Mouse (Mus musculus): ENCODE results near the gene Spaca4. TPM values are rescaled to one million over a fixed set of nuclear protein-coding genes. Genes with fewer than 3 reads are reported as not detected.

The Spaca4 gene
- total RNA-seq, 1 experiment: 0.76 TPM

DNA sequence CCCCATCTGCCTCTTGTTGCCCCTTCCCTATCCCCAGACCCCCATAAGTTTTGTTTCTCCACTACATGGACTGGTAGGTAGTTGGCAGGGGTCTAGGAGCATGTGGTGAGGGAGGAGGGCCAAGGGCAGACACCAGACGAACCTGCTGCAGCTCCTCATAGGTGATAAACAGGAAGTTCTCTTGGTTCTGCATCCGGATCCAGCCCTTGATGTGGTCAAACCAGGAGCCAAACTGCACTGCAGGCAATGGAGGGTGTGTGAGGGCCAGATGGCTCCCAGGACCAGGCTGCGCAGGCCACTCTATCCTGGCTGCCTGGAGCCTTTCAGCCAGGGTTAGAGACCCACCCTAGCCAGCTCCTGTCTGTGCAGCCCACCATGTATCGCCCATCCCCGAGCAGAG lies 7.9 kb upstream of the Spaca4 start:
- Histone ChIP-seq H3K27ac (ENCODE audit: insufficient read depth, low read depth, low read length, poor library complexity, severe bottlenecking) (no peak overlapping the region), H3K4me3 (ENCODE audit: insufficient read depth in 1 of 2, low read depth in 1 of 2, low read length in 2 of 2, poor library complexity in 1 of 2, severe bottlenecking in 1 of 2) (no peak overlapping the region), H3K9ac (ENCODE audit: insufficient read depth, low read depth, low read length, poor library complexity, severe bottlenecking) (no peak overlapping the region), H3K9me3 (ENCODE audit: control insufficient read depth, insufficient read depth, low read depth, low read length) (no peaks in the 10 kb centered on the region), H3K36me3 (ENCODE audit: control insufficient read depth, insufficient read depth, low read length, poor library complexity, severe bottlenecking) (0 out of 2 replicates have a peak, but pooled peaks cover 3% of the 10 kb centered on the region), H3K4me1 (ENCODE audit: control insufficient read depth in 2 of 2, insufficient read depth in 2 of 2, low read length in 2 of 2, poor library complexity in 1 of 2) (peaks cover 2 to 18% of the 10 kb centered on the region in 2 experiments; a peak in 1 of 4 replicates)
- in situ Hi-C loops (cut with MboI; ENCODE audit: low sequenced_read_pairs in 2 of 2, unreplicated experiment in 2 of 2): loop anchor here (10.0 to 25.0 kb wide), 2 partner anchors 71 to 204 kb away; no protein-coding TSS in a partner anchor
- TF ChIP-seq ZC3H11A (IDR thresholded peaks at IDR 0.05; ENCODE audit: borderline replicate concordance, low read depth, low read length) (no peak), CHD2 (IDR thresholded peaks at IDR 0.05; ENCODE audit: low read depth, low read length) (no peak), ZNF384 (IDR thresholded peaks at IDR 0.05; ENCODE audit: low read depth, low read length) (no peak), MAFK (IDR thresholded peaks at IDR 0.05; ENCODE audit: insufficient read depth, low read depth, low read length) (no peak)
- DNase-seq (ENCODE audit: low read depth, low spot score): no peak

DNA sequence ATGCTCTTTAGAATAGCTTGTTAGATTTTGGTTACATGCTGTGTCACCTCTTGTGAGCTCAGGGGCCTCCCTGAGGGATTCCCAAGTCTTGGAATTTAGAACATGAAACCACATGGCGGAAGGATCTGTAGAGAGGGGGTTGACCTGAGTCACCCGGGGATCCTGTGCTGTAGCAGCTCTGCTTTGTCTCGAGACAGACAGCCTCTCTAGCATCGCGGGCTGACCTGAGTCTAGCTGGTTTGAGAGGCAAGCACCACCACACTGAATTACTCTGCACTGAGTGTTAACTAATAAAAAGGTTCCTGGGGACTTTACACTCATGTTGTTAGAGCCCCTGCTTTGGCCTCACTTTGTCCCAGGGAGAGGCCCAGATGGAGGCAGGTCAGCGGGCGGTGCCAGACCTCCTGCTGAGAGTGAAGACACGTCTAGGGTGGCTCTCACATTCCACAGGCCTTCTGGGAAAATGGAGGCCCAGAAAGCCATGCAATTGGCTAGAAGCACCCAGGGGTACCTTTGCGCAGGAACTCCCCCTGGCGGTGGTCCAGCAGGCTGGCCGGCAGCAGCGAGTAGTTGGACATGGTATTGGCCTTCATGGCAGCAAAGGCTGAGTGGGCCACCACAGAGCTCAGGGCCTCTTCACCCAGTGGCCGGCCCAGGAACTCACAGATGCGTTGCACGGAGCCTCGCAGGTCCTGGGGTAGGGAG lies 5.3 kb upstream of the Spaca4 start:
- in situ Hi-C loops (cut with MboI; ENCODE audit: low sequenced_read_pairs in 2 of 2, unreplicated experiment in 2 of 2): loop anchor here (10.0 to 25.0 kb wide), 2 partner anchors 74 to 206 kb away; no protein-coding TSS in a partner anchor
- Histone ChIP-seq H3K9ac (ENCODE audit: insufficient read depth, low read depth, low read length, poor library complexity, severe bottlenecking) (no peak overlapping the region), H3K4me3 (ENCODE audit: insufficient read depth in 1 of 2, low read depth in 1 of 2, low read length in 2 of 2, poor library complexity in 1 of 2, severe bottlenecking in 1 of 2) (no peak overlapping the region), H3K36me3 (ENCODE audit: control insufficient read depth, insufficient read depth, low read length, poor library complexity, severe bottlenecking) (peaks cover 3% of the 10 kb centered on the region; the same call in 1 of the 2 replicates), H3K27ac (ENCODE audit: insufficient read depth, low read depth, low read length, poor library complexity, severe bottlenecking) (no peak overlapping the region), H3K9me3 (ENCODE audit: control insufficient read depth, insufficient read depth, low read depth, low read length) (no peaks in the 10 kb centered on the region), H3K4me1 (ENCODE audit: control insufficient read depth in 2 of 2, insufficient read depth in 2 of 2, low read length in 2 of 2, poor library complexity in 1 of 2) (peaks cover 2 to 18% of the 10 kb centered on the region in 2 experiments; a peak in 1 of 4 replicates)
- no peak for TF ChIP-seq ZC3H11A (IDR thresholded peaks at IDR 0.05; ENCODE audit: borderline replicate concordance, low read depth, low read length)
- TF ChIP-seq MAFK (IDR thresholded peaks at IDR 0.05; ENCODE audit: insufficient read depth, low read depth, low read length): no peak
- TF ChIP-seq ZNF384 (IDR thresholded peaks at IDR 0.05; ENCODE audit: low read depth, low read length): no peak
- no peak for TF ChIP-seq HCFC1 (IDR thresholded peaks at IDR 0.05; ENCODE audit: borderline replicate concordance, insufficient read depth, low read length)
- TF ChIP-seq CHD2 (IDR thresholded peaks at IDR 0.05; ENCODE audit: low read depth, low read length): no peak
- peak; percentile 75 for DNase-seq (ENCODE audit: low read depth, low spot score)

DNA sequence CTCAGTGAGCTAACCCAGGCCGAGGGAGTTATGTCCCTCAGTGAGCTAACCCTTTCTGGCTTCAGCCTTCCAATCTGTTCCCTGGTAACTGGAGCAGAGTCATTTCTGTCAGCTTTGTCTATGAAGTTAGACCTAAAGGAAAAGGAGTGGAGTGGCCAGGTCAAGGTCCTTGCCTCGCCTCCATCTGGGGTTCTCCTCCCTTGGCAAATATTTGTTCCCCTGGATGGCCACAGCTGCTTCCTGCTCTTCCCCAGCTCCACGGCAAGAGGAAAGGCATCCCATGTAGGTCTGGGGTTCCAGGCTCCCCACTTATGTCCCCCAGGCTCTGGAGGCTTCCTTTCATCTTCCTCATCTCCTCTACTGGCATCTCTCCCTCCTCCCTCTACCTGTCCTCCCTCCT lies 2.0 kb upstream of the Spaca4 start:
- H3K36me3 ChIP-seq (ENCODE audit: control insufficient read depth, insufficient read depth, low read length, poor library complexity, severe bottlenecking): peaks cover 26% of the 10 kb centered on the region

DNA sequence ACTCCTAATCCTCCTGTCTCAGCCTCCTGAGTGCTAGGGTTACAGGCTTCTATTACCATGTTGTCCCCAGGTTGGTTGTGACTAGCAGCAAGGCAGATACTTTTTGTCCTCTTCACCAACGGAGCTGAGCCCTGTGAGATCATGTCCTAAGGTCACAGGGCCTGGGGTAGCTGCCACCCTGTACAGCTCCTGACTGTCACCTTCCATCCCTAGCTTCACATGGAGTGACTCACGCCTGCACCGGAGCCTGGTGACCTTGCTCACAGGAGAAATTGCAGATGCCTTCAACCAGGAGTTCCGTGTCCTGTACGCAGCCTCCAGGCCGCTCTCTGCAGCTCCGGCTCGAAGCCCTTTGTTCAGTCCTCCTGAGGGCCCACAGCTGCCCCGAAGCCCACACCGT lies 806 bp upstream of the Spaca4 start:
- no peak for DNase-seq (ENCODE audit: low read depth, low spot score)

More for the DNA sequence above, 2.0 kb upstream of the Spaca4 start:
- no peak for DNase-seq (ENCODE audit: low read depth, low spot score)
- no peak overlapping the region for H3K9ac ChIP-seq (ENCODE audit: insufficient read depth, low read depth, low read length, poor library complexity, severe bottlenecking)
- H3K27ac ChIP-seq (ENCODE audit: insufficient read depth, low read depth, low read length, poor library complexity, severe bottlenecking): no peak overlapping the region
- TF ChIP-seq MAFK (IDR thresholded peaks at IDR 0.05; ENCODE audit: insufficient read depth, low read depth, low read length) (no peak), HCFC1 (IDR thresholded peaks at IDR 0.05; ENCODE audit: borderline replicate concordance, insufficient read depth, low read length) (no peak), CHD2 (IDR thresholded peaks at IDR 0.05; ENCODE audit: low read depth, low read length) (no peak), ZC3H11A (IDR thresholded peaks at IDR 0.05; ENCODE audit: borderline replicate concordance, low read depth, low read length) (no peak), ZNF384 (IDR thresholded peaks at IDR 0.05; ENCODE audit: low read depth, low read length) (no peak)
- in situ Hi-C loops (cut with MboI; ENCODE audit: low sequenced_read_pairs in 2 of 2, unreplicated experiment in 2 of 2): loop anchor here in 1 of 2 experiments (25.0 kb wide), 1 partner anchor 210 kb away; no protein-coding TSS in a partner anchor
- H3K9me3 ChIP-seq (ENCODE audit: control insufficient read depth, insufficient read depth, low read depth, low read length): no peaks in the 10 kb centered on the region
- no peak overlapping the region for H3K4me3 ChIP-seq (ENCODE audit: insufficient read depth in 1 of 2, low read depth in 1 of 2, low read length in 2 of 2, poor library complexity in 1 of 2, severe bottlenecking in 1 of 2)
- peaks cover 2 to 19% of the 10 kb centered on the region in 2 experiments; a peak in 1 of 4 replicates for H3K4me1 ChIP-seq (ENCODE audit: control insufficient read depth in 2 of 2, insufficient read depth in 2 of 2, low read length in 2 of 2, poor library complexity in 1 of 2)

More for the DNA sequence above, 806 bp upstream of the Spaca4 start:
- Histone ChIP-seq H3K4me1 (ENCODE audit: control insufficient read depth in 2 of 2, insufficient read depth in 2 of 2, low read length in 2 of 2, poor library complexity in 1 of 2) (peaks cover 2 to 17% of the 10 kb centered on the region in 2 experiments; a peak in 1 of 4 replicates), H3K36me3 (ENCODE audit: control insufficient read depth, insufficient read depth, low read length, poor library complexity, severe bottlenecking) (peaks cover 36% of the 10 kb centered on the region), H3K4me3 (ENCODE audit: insufficient read depth in 1 of 2, low read depth in 1 of 2, low read length in 2 of 2, poor library complexity in 1 of 2, severe bottlenecking in 1 of 2) (no peak overlapping the region), H3K27ac (ENCODE audit: insufficient read depth, low read depth, low read length, poor library complexity, severe bottlenecking) (no peak overlapping the region), H3K9me3 (ENCODE audit: control insufficient read depth, insufficient read depth, low read depth, low read length) (no peaks in the 10 kb centered on the region), H3K9ac (ENCODE audit: insufficient read depth, low read depth, low read length, poor library complexity, severe bottlenecking) (no peak overlapping the region)
- in situ Hi-C loops (cut with MboI; ENCODE audit: low sequenced_read_pairs in 2 of 2, unreplicated experiment in 2 of 2): loop anchor here in 1 of 2 experiments (25.0 kb wide), 1 partner anchor 211 kb away; no protein-coding TSS in a partner anchor
- TF ChIP-seq HCFC1 (IDR thresholded peaks at IDR 0.05; ENCODE audit: borderline replicate concordance, insufficient read depth, low read length) (no peak), ZC3H11A (IDR thresholded peaks at IDR 0.05; ENCODE audit: borderline replicate concordance, low read depth, low read length) (no peak), ZNF384 (IDR thresholded peaks at IDR 0.05; ENCODE audit: low read depth, low read length) (no peak), MAFK (IDR thresholded peaks at IDR 0.05; ENCODE audit: insufficient read depth, low read depth, low read length) (no peak), CHD2 (IDR thresholded peaks at IDR 0.05; ENCODE audit: low read depth, low read length) (no peak)

All from ES-E14 (cell line).